Mouse (Mus musculus) regulatory T cell (primary cell): ENCODE measurements around the gene Alyref.
"Not testable (repeated sequence)": the region's sequence is repeated elsewhere in the genome, so short reads cannot be mapped to it uniquely, and the experiment has no call there.

Source experiments
- in situ Hi-C: fragments of 300-600 bp; cut with MboI, MseI; formaldehyde crosslinking; loops from one replicate; pipeline ENCODE4 v1.15.1; 2025; ENCODE audit warnings: high pct_unique_total_duplicates

Gene Alyref

GRCm38 (mm10) chr11:120574278-120574600 lies 23.9 kb downstream of the Alyref start:
- in situ Hi-C loops: no loop called here

GRCm38 (mm10) chr11:120573585-120574277 lies 24.4 kb downstream of the Alyref start:
- in situ Hi-C loops: no loop called here

GRCm38 (mm10) chr11:120572752-120573584 lies 25.2 kb downstream of the Alyref start, which contains the start of gene P4hb:
P4hb (minus strand) TSS chr11:120573253.
- in situ Hi-C loops: no loop called here

GRCm38 (mm10) chr11:120572417-120572751 lies 25.8 kb downstream of the Alyref start:
- in situ Hi-C loops: no loop called here

GRCm38 (mm10) chr11:120571754-120572416 lies 26.3 kb downstream of the Alyref start:
- in situ Hi-C loops: no loop called here

- in situ Hi-C loops: no loop called here
These were observed 27.0 kb downstream of the Alyref start for GRCm38 (mm10) chr11:120571122-120571521.

GRCm38 (mm10) chr11:120568324-120568723 lies 29.8 kb downstream of the Alyref start:
- in situ Hi-C loops: no loop called here

GRCm38 (mm10) chr11:120565114-120565513 lies 33.1 kb downstream of the Alyref start:
- in situ Hi-C loops: no loop called here

GRCm38 (mm10) chr11:120562949-120563348 lies 35.2 kb downstream of the Alyref start:
- in situ Hi-C loops: no loop called here

- in situ Hi-C loops: no loop called here
These were observed 37.0 kb downstream of the Alyref start for GRCm38 (mm10) chr11:120560952-120561728.

GRCm38 (mm10) chr11:120558843-120559242 lies 39.3 kb downstream of the Alyref start:
- in situ Hi-C loops: not testable (repeated sequence)

- in situ Hi-C loops: no loop called here
These were observed 42.9 kb downstream of the Alyref start for GRCm38 (mm10) chr11:120555260-120555659.

- in situ Hi-C loops: no loop called here
These were observed 43.3 kb downstream of the Alyref start for GRCm38 (mm10) chr11:120554834-120555233.

GRCm38 (mm10) chr11:120552736-120553135 lies 45.4 kb downstream of the Alyref start:
- in situ Hi-C loops: no loop called here

- in situ Hi-C loops: no loop called here
These were observed 47.2 kb downstream of the Alyref start, which contains the start of gene Ppp1r27 for GRCm38 (mm10) chr11:120550810-120551440. Ppp1r27 (minus strand) TSS chr11:120551132.

- in situ Hi-C loops: no loop called here
These were observed 48.0 kb downstream of the Alyref start for GRCm38 (mm10) chr11:120549986-120550809.

- in situ Hi-C loops: no loop called here
These were observed 48.8 kb downstream of the Alyref start, which contains the start of gene Mcrip1 for GRCm38 (mm10) chr11:120549168-120549945. Mcrip1 (minus strand) TSS chr11:120549727.

- in situ Hi-C loops: no loop called here
These were observed 49.4 kb downstream of the Alyref start for GRCm38 (mm10) chr11:120548786-120549167.

GRCm38 (mm10) chr11:120548214-120548613 lies 50.0 kb downstream of the Alyref start:
- in situ Hi-C loops: no loop called here
